Mouse (Mus musculus) 3134 (cell line): ENCODE data around the gene Ect2l.

Experiments
- DNase-seq: peaks from one replicate; pipeline ENCODE4 v3.0.0-alpha.2; 2011; ENCODE audit warnings: low spot score; ENCODE audit not compliant: insufficient read length; ENCODE audit errors: extremely low read depth

Gene Ect2l

GRCm38 (mm10) chr10:18090691-18091090 lies 120.0 kb downstream of the Ect2l start:
- DNase-seq = no peak

- DNase-seq = no peak
Observed at GRCm38 (mm10) chr10:18082772-18083171, 127.9 kb downstream of the Ect2l start.

- peak; percentile 47 for DNase-seq
Observed at GRCm38 (mm10) chr10:18081536-18081935, 129.2 kb downstream of the Ect2l start.
